Mouse (Mus musculus) midbrain, embryonic 14.5 days (tissue): ENCODE measurements around the gene Cebpzos. TPM values are rescaled to one million over a fixed set of nuclear protein-coding genes. Genes with fewer than 3 reads are reported as not detected.

Experiments used
- ATAC-seq: fragments of 200-750 bp; cut with Nextera tagmentation; 2 replicates; pipeline ENCODE4 v1.8.0; 2017; ENCODE audit warnings: moderate number of reproducible peaks, moderate library complexity; ENCODE audit not compliant: low FRiP score, low TSS enrichment
- DNase-seq: peaks from one replicate; pipeline ENCODE4 v3.0.0-alpha.2; 2015
- H3K27ac ChIP-seq: fragments of 300-500 bp; sonication (generic); replicated peaks from 2 replicates; pipeline ENCODE4 v1.5.1; 2014; ENCODE audit warnings: mild to moderate bottlenecking, low read depth, low read length, moderate library complexity
- H3K27me3 ChIP-seq: fragments of 300-500 bp; sonication (generic); 2 replicates; pipeline ENCODE4 v1.6.1; 2014; ENCODE audit warnings: low read length, control low read depth, mixed read lengths; ENCODE audit not compliant: control insufficient read depth, insufficient read depth
- H3K36me3 ChIP-seq: fragments of 300-500 bp; sonication (generic); 2 replicates; pipeline ENCODE4 v1.6.1; 2014; ENCODE audit warnings: low read length, control low read depth; ENCODE audit not compliant: control insufficient read depth, insufficient read depth
- H3K4me1 ChIP-seq: fragments of 300-500 bp; sonication (generic); 2 replicates; pipeline ENCODE4 v1.6.1; 2014; ENCODE audit warnings: mild to moderate bottlenecking, antibody characterized with exemption, low read length, control low read depth; ENCODE audit not compliant: control insufficient read depth, insufficient read depth
- H3K4me2 ChIP-seq: fragments of 300-500 bp; sonication (generic); 2 replicates; pipeline ENCODE4 v1.6.1; 2014; ENCODE audit warnings: mild to moderate bottlenecking, low read length, moderate library complexity
- H3K4me3 ChIP-seq: fragments of 300-500 bp; sonication (generic); replicated peaks from 2 replicates; pipeline ENCODE4 v1.5.1; 2014; ENCODE audit warnings: low read depth, low read length
- H3K9ac ChIP-seq: fragments of 300-500 bp; sonication (generic); replicated peaks from 2 replicates; pipeline ENCODE4 v1.6.1; 2014; ENCODE audit warnings: mild to moderate bottlenecking, low read length, moderate library complexity
- H3K9me3 ChIP-seq: fragments of 300-500 bp; sonication (generic); 2 replicates; pipeline ENCODE4 v1.6.1; 2016; ENCODE audit warnings: low read length, control low read depth, mixed read lengths; ENCODE audit not compliant: control insufficient read depth
- WGBS: fragments of 180-500 bp; shearing (Covaris S2); extraction: QIAGEN DNeasy Blood & Tissue Kit; methylation state at CpG from one replicate; pipeline ENCODE4 v1.1.7; 2014; 5-methylcytosine and 5-hydroxymethylcytosine counted together
- polyA plus RNA-seq: library from polyadenylated mRNA; unstranded; fragments of >200 nt; fragmentation: Nextera tagmentation; extraction: Ambion mirVana; gene quantifications from 2 replicates; pipeline ENCODE4 v1.2.1, GENCODE M21; 2014

The Cebpzos gene
- polyA plus RNA-seq, 1 experiment from 2014 or later: 116 TPM

- no peaks in the 10 kb centered on the region for H3K9me3 ChIP-seq
- H3K36me3 ChIP-seq: no peaks in the 10 kb centered on the region
- H3K27ac ChIP-seq: no peak overlapping the region
- H3K9ac ChIP-seq: no peak overlapping the region
- ATAC-seq (no peak), DNase-seq (no peak)
- 81% methylated on average over 9 of the region's 9 CpGs for WGBS
- H3K4me3 ChIP-seq: no peak overlapping the region
- H3K4me2 ChIP-seq: no peak overlapping the region
- no peaks in the 10 kb centered on the region for H3K27me3 ChIP-seq
- H3K4me1 ChIP-seq: no peaks in the 10 kb centered on the region
These were observed 25.3 kb upstream of the Cebpzos start for GRCm38 (mm10) chr17:78891020-78891419.

- DNase-seq (no peak), ATAC-seq (no peak)
- Histone ChIP-seq H3K27me3 (no peaks in the 10 kb centered on the region), H3K4me1 (no peaks in the 10 kb centered on the region), H3K36me3 (no peaks in the 10 kb centered on the region), H3K4me3 (no peak overlapping the region), H3K27ac (no peak overlapping the region), H3K9ac (no peak overlapping the region), H3K9me3 (no peaks in the 10 kb centered on the region), H3K4me2 (no peak overlapping the region)
- 79% methylated on average over 7 of the region's 7 CpGs for WGBS
These were observed 21.3 kb upstream of the Cebpzos start for GRCm38 (mm10) chr17:78894991-78895390.

DNA sequence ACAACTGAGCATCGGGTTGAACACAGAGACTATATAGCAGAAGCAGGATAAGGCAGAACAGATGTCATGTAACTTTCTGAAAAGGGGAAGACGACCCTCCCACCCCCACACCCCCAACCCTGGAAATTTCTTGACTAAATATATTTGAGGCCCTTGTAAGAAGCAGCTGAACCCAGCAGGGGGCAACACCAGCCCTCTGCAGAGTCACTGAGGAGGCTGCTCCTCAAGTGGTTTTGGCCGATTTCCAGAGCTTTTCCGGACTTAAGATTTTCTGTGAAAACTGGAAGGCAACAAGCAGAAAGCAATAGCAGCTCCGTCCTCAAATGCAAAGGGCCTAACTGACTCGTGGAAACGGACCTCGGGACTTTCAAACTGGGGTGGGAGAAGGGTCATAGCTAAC lies 20.9 kb upstream of the Cebpzos start:
- DNase-seq (peak; percentile 81), ATAC-seq (no peak)
- Histone ChIP-seq H3K9me3 (no peaks in the 10 kb centered on the region), H3K4me1 (no peaks in the 10 kb centered on the region), H3K27ac (no peak overlapping the region), H3K4me3 (no peak overlapping the region), H3K27me3 (no peaks in the 10 kb centered on the region), H3K4me2 (no peak overlapping the region), H3K9ac (no peak overlapping the region), H3K36me3 (no peaks in the 10 kb centered on the region)
- WGBS: 48% methylated on average over 8 of the region's 8 CpGs

DNA sequence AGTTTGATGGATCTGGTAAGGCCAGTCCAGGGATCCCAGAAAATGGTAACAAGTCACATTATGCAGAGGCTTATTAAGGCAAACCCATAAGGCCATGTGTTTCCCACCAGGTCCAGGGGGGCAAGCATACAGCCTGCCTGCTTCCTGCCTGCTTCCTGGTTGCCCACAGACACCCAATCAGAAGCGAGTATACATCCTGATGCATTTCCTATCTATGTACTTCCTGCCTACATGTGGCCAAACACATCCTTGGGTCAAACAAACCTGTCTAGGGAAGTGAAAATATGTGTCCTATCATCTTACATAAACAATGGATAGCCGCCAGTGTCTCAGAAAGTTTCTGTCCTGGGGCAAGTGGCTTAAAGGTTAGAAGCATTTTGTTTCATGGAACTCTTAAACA lies 13.1 kb upstream of the Cebpzos start:
- no peak overlapping the region for H3K4me2 ChIP-seq
- H3K36me3 ChIP-seq: no peaks in the 10 kb centered on the region
- ATAC-seq (no peak), DNase-seq (no peak)
- no peak overlapping the region for H3K9ac ChIP-seq
- no peak overlapping the region for H3K27ac ChIP-seq
- H3K4me1 ChIP-seq: no peaks in the 10 kb centered on the region
- no peaks in the 10 kb centered on the region for H3K9me3 ChIP-seq
- 88% methylated on average over 2 of the region's 2 CpGs for WGBS
- H3K4me3 ChIP-seq: no peak overlapping the region
- H3K27me3 ChIP-seq: no peaks in the 10 kb centered on the region

- no peak within 1 kb of the TSS for H3K9ac ChIP-seq
- no peak for ATAC-seq
- WGBS: 87% methylated on average over 5 of the region's 5 CpGs
These were observed 9.4 kb upstream of the Cebpzos start, which contains the start of gene Sult6b1 for GRCm38 (mm10) chr17:78906892-78907291. TSS of gene Sult6b1 (minus strand) at chr17:78906992.

DNA sequence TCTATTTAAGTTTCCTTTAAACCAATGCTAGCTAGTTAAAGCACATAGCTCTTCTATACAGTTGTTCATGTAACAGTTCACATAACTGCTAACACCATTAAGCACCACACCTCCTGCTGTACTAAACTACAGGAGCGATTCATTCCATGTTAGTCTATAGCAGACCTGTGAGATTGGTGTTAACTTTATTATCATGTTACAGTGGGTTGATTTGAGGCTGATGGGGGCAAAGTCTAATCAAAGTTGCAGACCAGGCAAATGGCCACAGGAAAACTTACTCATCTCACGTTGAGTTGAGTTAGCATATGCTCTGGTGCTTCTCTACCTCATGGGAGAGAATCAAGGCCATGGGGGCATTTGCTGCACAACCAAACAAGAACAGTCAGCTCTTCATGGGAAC lies 6.9 kb upstream of the Cebpzos start:
- DNase-seq (no peak), ATAC-seq (no peak)
- no peak overlapping the region for H3K27ac ChIP-seq

More at GRCm38 (mm10) chr17:78906892-78907291, 9.4 kb upstream of the Cebpzos start, which contains the start of gene Sult6b1:
- H3K27me3 ChIP-seq: no peaks in the 10 kb centered on the region
- no peak for DNase-seq
- no peak within 1 kb of the TSS for H3K4me2 ChIP-seq
- H3K9me3 ChIP-seq: no peaks in the 10 kb centered on the region
- H3K4me3 ChIP-seq: no peak within 1 kb of the TSS
- H3K4me1 ChIP-seq: no peaks in the 10 kb centered on the region
- no peaks in the 10 kb centered on the region for H3K36me3 ChIP-seq
- no peak within 1 kb of the TSS for H3K27ac ChIP-seq

DNA sequence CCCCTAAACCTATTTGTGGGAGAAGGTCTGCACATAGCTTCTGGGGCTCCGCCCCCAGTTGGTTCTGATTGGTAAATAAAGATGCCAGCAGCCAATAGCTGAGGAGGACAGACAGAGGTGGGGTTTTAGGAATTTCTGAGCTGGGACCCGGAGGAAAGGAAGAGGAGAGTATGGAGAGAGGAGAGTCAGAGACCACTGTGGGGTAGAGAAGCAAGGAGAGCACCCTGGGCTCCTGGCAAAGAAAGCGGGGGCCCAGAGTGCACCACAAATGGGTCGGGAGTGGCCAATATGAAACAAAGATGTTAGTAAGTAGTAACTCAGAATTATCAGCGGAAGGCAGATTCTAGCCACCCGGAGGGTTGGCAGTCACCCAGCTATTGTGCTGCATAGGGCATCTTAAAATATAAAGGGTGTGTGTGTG lies 3.4 kb upstream of the Cebpzos start:
- Histone ChIP-seq H3K27me3 (no peaks in the 10 kb centered on the region), H3K27ac (0 out of 2 replicates have a peak overlapping the region, but pooled peaks have one; percentile 32), H3K4me2 (peak overlapping the region; percentile 54), H3K9ac (no peak overlapping the region), H3K4me3 (peak overlapping the region; percentile 36), H3K36me3 (0 out of 2 replicates have a peak, but pooled peaks cover under 1% of the 10 kb centered on the region), H3K4me1 (peaks cover 13% of the 10 kb centered on the region), H3K9me3 (no peaks in the 10 kb centered on the region)
- 29% methylated on average over 6 of the region's 6 CpGs for WGBS
- peak; percentile 72 for DNase-seq
- ATAC-seq: peak; percentile 46; the same call in 1 of the 2 replicates

More for the DNA sequence above, 6.9 kb upstream of the Cebpzos start:
- H3K9ac ChIP-seq: no peak overlapping the region
- WGBS: 84% methylated on average over 2 of the region's 2 CpGs
- H3K27me3 ChIP-seq: no peaks in the 10 kb centered on the region
- no peaks in the 10 kb centered on the region for H3K4me1 ChIP-seq
- H3K4me3 ChIP-seq: no peak overlapping the region
- no peaks in the 10 kb centered on the region for H3K36me3 ChIP-seq
- no peak overlapping the region for H3K4me2 ChIP-seq
- H3K9me3 ChIP-seq: no peaks in the 10 kb centered on the region

DNA sequence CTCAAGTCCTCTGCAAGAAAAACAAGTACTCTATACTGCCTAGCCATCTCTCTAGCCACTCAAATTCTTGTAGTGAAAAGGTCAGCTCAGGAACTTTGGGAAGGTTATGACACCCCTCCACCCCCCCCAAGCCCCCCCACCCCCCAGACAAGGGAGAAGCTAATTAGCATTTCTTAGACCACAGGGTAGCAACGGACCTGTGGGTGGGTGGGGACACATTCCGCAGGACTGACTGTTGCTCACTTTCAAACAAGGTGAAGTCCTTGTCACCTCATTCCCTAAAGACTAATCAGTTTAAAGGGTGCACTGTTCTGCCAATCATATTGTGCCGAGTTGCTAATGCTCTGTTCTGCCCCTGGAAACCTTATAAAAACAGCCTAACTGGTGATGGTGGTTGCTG lies 2.4 kb upstream of the Cebpzos start:
- 80% methylated on average over 3 of the region's 3 CpGs for WGBS
- Histone ChIP-seq H3K27me3 (no peaks in the 10 kb centered on the region), H3K4me3 (no peak overlapping the region), H3K36me3 (peaks cover 9% of the 10 kb centered on the region), H3K27ac (no peak overlapping the region), H3K9me3 (no peaks in the 10 kb centered on the region), H3K4me1 (peaks cover 13% of the 10 kb centered on the region), H3K4me2 (no peak overlapping the region), H3K9ac (no peak overlapping the region)
- ATAC-seq: no peak
- DNase-seq: no peak

DNA sequence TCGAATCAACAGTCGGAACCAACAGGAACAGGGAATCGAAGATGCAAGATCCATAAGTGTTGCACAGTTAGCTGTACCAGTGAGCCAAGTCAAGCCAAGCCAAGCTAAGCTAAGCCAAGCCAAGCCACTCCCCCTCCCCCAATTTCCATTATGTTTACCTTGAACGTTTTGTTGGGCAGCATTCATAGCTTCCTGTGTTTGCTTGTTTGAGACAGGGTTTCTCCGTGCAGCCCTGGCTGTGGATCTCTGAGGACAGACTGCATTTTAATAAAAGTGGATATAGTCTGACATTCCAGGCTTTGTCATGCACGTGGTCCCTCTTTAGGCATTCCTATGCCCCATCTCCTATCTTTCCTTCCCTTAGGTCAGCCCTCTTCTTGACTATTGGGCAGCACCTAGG lies 528 bp upstream of the Cebpzos start:
- H3K27me3 ChIP-seq: no peaks in the 10 kb centered on the region
- peak overlapping the region; percentile 79 for H3K4me2 ChIP-seq
- DNase-seq (peak; percentile 41), ATAC-seq (0 out of 2 replicates have a peak, but pooled peaks have one; percentile 14)
- H3K4me1 ChIP-seq: peaks cover 13% of the 10 kb centered on the region
- peak overlapping the region; percentile 60 for H3K4me3 ChIP-seq
- peak overlapping the region; percentile 70 for H3K9ac ChIP-seq
- peak overlapping the region; percentile 78 for H3K27ac ChIP-seq
- H3K9me3 ChIP-seq: no peaks in the 10 kb centered on the region
- 54% methylated on average over 6 of the region's 6 CpGs for WGBS
- peaks cover 25% of the 10 kb centered on the region for H3K36me3 ChIP-seq
